In the genomic region with DNA sequence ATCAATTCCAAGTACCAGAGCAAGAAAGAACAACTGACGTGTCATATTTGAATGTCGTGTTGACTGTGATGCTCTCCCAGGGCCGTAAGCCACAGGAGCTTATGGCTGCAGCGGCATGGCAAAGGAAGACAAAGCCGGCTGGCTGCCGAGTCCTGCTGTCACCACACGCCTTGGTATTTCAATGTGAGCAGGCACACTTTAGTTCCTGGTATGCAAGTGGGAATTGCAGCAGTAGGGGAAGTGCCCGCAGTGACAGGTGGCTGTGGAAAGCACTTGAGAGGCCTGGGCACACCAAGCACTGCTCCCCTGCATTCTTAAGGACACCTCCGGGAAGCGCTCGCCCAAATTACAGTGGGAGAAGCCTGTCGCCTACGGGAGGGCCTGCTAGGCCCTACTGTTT, we compare ENCODE assay signal across 14 mouse cellular contexts. TPM values are rescaled to one million over a fixed set of nuclear protein-coding genes. Genes with fewer than 3 reads are reported as not detected.
A peak's percentile ranks its signal among the peaks of the same experiment; 100 is the strongest.
DNase-seq lines count a peak whose midpoint lies in the region; ATAC-seq and TF ChIP-seq lines count a peak whose summit lies in the region.
"Had no signal": no experiment of that assay in that cellular context is flagged by ENCODE, and none has a peak within 500 bp of the region (broad histone marks: within the 10 kb centered on the region; RNA-seq: fewer than 3 reads in every experiment).

No protein-coding gene starts in this region.

- no peaks in the 10 kb centered on the region for H3K9me3 ChIP-seq in heart, embryonic 14.5 days (ENCODE audit: control insufficient read depth, low read length)
- H3K9me3 ChIP-seq: embryonic facial prominence, embryonic 10.5 days; limb, embryonic 12.5 days had no signal

- peaks cover 49% of the 10 kb centered on the region for H3K36me3 ChIP-seq in heart, embryonic 14.5 days (ENCODE audit: control insufficient read depth, insufficient read depth, low read length)

- H3K27me3 ChIP-seq in heart, embryonic 14.5 days (ENCODE audit: control insufficient read depth, insufficient read depth, low read length) = no peaks in the 10 kb centered on the region
- H3K27me3 ChIP-seq in cerebellum, adult 2 months (ENCODE audit: control insufficient read depth, insufficient read depth, low read length) = no peaks in the 10 kb centered on the region
- H3K27me3 ChIP-seq: limb, embryonic 12.5 days had no signal

- 52% methylated on average over 13 of the region's 13 CpGs for WGBS in heart, embryonic 14.5 days
- 25% methylated on average over 13 of the region's 13 CpGs for WGBS in cerebellum, adult 2 months

- TF ChIP-seq POLR2A in cerebellum, adult 2 months (IDR thresholded peaks at IDR 0.05; ENCODE audit: borderline replicate concordance, insufficient read depth, low read length) = no peak

- H3K27ac ChIP-seq in heart, embryonic 14.5 days (replicated peaks in 1 of 2; ENCODE audit: control insufficient read depth in 1 of 2, insufficient read depth in 1 of 2, low read depth in 2 of 2, low read length in 2 of 2) = no peak overlapping the region
- H3K27ac ChIP-seq in cerebellum, adult 2 months (ENCODE audit: insufficient read depth, low read length) = 0 out of 2 replicates have a peak overlapping the region, but pooled peaks have one; percentile 20
- H3K27ac ChIP-seq: embryonic facial prominence, embryonic 10.5 days; limb, embryonic 12.5 days; macrophage had no signal

- no peak for DNase-seq in heart, adult 18-20 months
- DNase-seq in brain, adult 2 months (ENCODE audit: low read depth, low spot score) = peak; percentile 72
- peak; percentile 59 to 71 for DNase-seq in cerebellum, adult 2 months
- peak; percentile 49 to 50 for DNase-seq in layer of hippocampus, postnatal 36 days
- DNase-seq in thymus, postnatal 4 days = no peak
- DNase-seq in kidney, postnatal 4 days = no peak
- DNase-seq: adrenal gland, postnatal 25 days; kidney, adult 9 months; right cerebral cortex, postnatal 25 days had no signal

- H3K4me1 ChIP-seq in heart, embryonic 14.5 days (ENCODE audit: control insufficient read depth in 2 of 2, insufficient read depth in 2 of 2, low read length in 2 of 2) = peaks cover 2 to 8% of the 10 kb centered on the region in 2 experiments; a peak in 1 of 4 replicates
- no peaks in the 10 kb centered on the region for H3K4me1 ChIP-seq in cerebellum, adult 2 months (ENCODE audit: control insufficient read depth, insufficient read depth, low read length)
- H3K4me1 ChIP-seq: embryonic facial prominence, embryonic 10.5 days; limb, embryonic 12.5 days had no signal

- H3K4me2 ChIP-seq in heart, embryonic 14.5 days (ENCODE audit: low read length) = no peak overlapping the region
- H3K4me2 ChIP-seq: limb, embryonic 12.5 days had no signal

- no peak for TF ChIP-seq CTCF in cerebellum, adult 2 months (IDR thresholded peaks at IDR 0.05; ENCODE audit: borderline replicate concordance, insufficient read depth, low read depth, low read length)

- no peak overlapping the region for H3K4me3 ChIP-seq in heart, embryonic 14.5 days (ENCODE audit: control insufficient read depth in 1 of 2, insufficient read depth in 1 of 2, low read depth in 1 of 2, low read length in 2 of 2)
- H3K4me3 ChIP-seq in cerebellum, adult 2 months (replicated peaks; ENCODE audit: insufficient read depth, low read depth, low read length) = no peak overlapping the region
- H3K4me3 ChIP-seq: embryonic facial prominence, embryonic 10.5 days; limb, embryonic 12.5 days had no signal

- ATAC-seq in heart, embryonic 14.5 days (ENCODE audit: insufficient number of reproducible peaks, insufficient read depth, low FRiP score, low read depth) = 0 out of 2 replicates have a peak, but pooled peaks have one; percentile 42

- H3K9ac ChIP-seq in heart, embryonic 14.5 days (ENCODE audit: low read length) = no peak overlapping the region
- H3K9ac ChIP-seq: limb, embryonic 12.5 days had no signal

RNA-seq across cellular contexts. Expression of gene Cdkl4, which starts 41.9 kb away (rescaled TPM):
- not detected in 2 replicates for polyA plus RNA-seq in heart, embryonic 14.5 days (2014; fragmentation: Nextera tagmentation; extraction: Ambion mirVana)
- total RNA-seq in heart, adult 18-20 months (2021) = under 1 TPM in 1 of 2 experiments, not detected in 1; 0.28 TPM
- polyA plus RNA-seq in cerebellum, adult 2 months (2012; rRNA removed) = 1.3 and 1.5 TPM in 2 replicates
- total RNA-seq in layer of hippocampus, postnatal 36 days (2021) = 10 to 100 TPM; 16.0 TPM
- total RNA-seq: adrenal gland, postnatal 25 days; hematopoietic stem cell, adult 5-6 weeks had no signal

Comparison
In these comparisons a context has a peak if more than half of its experiments do, and no peak if none do; other contexts are left out.
1. DNase-seq: peak in brain, adult 2 months (single experiment), cerebellum, adult 2 months (2 of 2) and layer of hippocampus, postnatal 36 days (2 of 2); none in heart, adult 18-20 months (0 of 2), thymus, postnatal 4 days (single experiment) and kidney, postnatal 4 days (0 of 2).
2. RNA of gene Cdkl4, which starts 41.9 kb away (total RNA-seq): 16.0 TPM in layer of hippocampus, postnatal 36 days; 0.28 TPM in heart, adult 18-20 months; every median in the first group is over 10 times any median in the second.